Mouse (Mus musculus) lung, postnatal 0 days (tissue): ENCODE measurements around the gene Ncs1.

Source experiments
- CTCF ChIP-seq: IDR thresholded peaks from 2 replicates; pipeline ENCODE4 v1.5.1; 2016; ENCODE audit warnings: antibody characterized with exemption, mild to moderate bottlenecking
- EP300 ChIP-seq: IDR thresholded peaks from 2 replicates; pipeline ENCODE4 v1.6.1; 2016; ENCODE audit warnings: antibody characterized with exemption, mild to moderate bottlenecking, control low read depth

DNA sequence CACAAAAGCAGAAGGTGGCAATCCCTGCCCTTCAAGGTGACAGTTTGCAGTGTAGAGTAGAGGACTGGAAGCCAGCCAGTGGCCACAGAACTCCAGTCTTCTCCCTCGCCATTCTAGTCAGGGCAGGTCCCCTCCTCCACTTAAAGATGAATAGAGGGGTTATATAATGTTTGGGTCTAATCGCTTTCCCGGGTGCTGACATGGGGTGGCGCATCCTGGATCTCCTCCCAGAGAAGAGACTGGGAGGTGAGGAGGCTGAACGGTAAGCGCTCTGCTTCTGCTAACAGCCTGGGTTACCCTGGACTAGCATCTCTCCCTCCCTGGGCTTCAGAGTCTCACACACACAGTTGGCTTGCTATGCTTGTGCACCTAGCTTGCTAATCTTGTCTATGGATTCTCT is 32.2 kb downstream of the Ncs1 start:
- TF ChIP-seq CTCF (no peak), EP300 (no peak)
